Mouse (Mus musculus) hindbrain, embryonic 14.5 days (tissue): ENCODE measurements at regions not wholly inside any gene's neighbourhood (a gene's known extent, or its start where the extent isn't known, plus 50 kb on each side); places are given as distances from the start of the nearest gene placed in this dataset.

ENCODE experiments used
- ATAC-seq: fragments of 200-750 bp; cut with Nextera tagmentation; 2 replicates; pipeline ENCODE4 v1.8.0; 2017; ENCODE audit warnings: moderate number of reproducible peaks, mild to moderate bottlenecking, moderate TSS enrichment, moderate library complexity; ENCODE audit not compliant: low FRiP score
- DNase-seq: peaks from one replicate; pipeline ENCODE4 v3.0.0-alpha.2; 2015; ENCODE audit warnings: low spot score
- H3K27ac ChIP-seq: fragments of 300-500 bp; sonication (generic); 2 replicates; pipeline ENCODE4 v1.5.1; 2014; ENCODE audit warnings: mild to moderate bottlenecking, moderate library complexity
- H3K27me3 ChIP-seq: fragments of 300-500 bp; sonication (generic); 2 replicates; pipeline ENCODE4 v1.6.1; 2014; ENCODE audit warnings: mild to moderate bottlenecking, low read length, mixed read lengths; ENCODE audit not compliant: control insufficient read depth, insufficient read depth
- H3K36me3 ChIP-seq: fragments of 300-500 bp; sonication (generic); replicated peaks from 2 replicates; pipeline ENCODE4 v1.6.1; 2014; ENCODE audit not compliant: control insufficient read depth, insufficient read depth
- H3K4me1 ChIP-seq: fragments of 300-500 bp; sonication (generic); replicated peaks from 2 replicates; pipeline ENCODE4 v1.6.1; 2014; ENCODE audit warnings: antibody characterized with exemption, low read length, mixed read lengths; ENCODE audit not compliant: control insufficient read depth, insufficient read depth
- H3K4me2 ChIP-seq: fragments of 300-500 bp; sonication (generic); replicated peaks from 2 replicates; pipeline ENCODE4 v1.6.1; 2014; ENCODE audit warnings: mild to moderate bottlenecking, moderate library complexity
- H3K4me3 ChIP-seq: fragments of 300-500 bp; sonication (generic); replicated peaks from 2 replicates; pipeline ENCODE4 v1.5.1; 2014; ENCODE audit warnings: mild to moderate bottlenecking, low read length
- H3K9ac ChIP-seq: fragments of 300-500 bp; sonication (generic); 2 replicates; pipeline ENCODE4 v1.6.1; 2014
- H3K9me3 ChIP-seq: fragments of 300-500 bp; sonication (generic); 2 replicates; pipeline ENCODE4 v1.6.1; 2016; ENCODE audit warnings: low read length; ENCODE audit not compliant: control insufficient read depth
- WGBS: fragments of 180-500 bp; shearing (Covaris S2); extraction: QIAGEN DNeasy Blood & Tissue Kit; methylation state at CpG from one replicate; pipeline ENCODE4 v1.1.7; 2014; 5-methylcytosine and 5-hydroxymethylcytosine counted together

DNA sequence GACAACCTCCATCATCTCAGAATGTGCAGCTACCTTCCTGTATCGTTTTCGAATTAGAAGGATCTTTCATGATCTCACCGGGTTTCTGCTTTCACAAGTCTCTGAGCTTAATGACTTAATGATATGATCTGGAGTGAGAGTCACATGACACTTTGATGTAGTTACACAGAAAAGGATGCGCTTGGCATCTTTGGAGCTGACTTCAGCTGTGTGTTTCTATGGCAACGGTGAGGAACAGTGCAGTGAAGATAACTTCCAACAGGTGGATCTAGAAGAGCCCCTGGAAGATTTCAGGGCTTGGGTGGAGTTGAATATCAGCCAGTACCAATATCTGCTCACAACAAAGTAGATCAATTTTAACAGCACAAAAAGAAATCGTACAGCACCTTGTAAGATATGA is 449.1 kb upstream of the Adamts9 start:
- Histone ChIP-seq H3K4me1 (peaks cover 4% of the 10 kb centered on the region; the same call in 1 of the 2 replicates), H3K4me3 (no peak overlapping the region), H3K36me3 (no peaks in the 10 kb centered on the region), H3K9ac (no peak overlapping the region), H3K27me3 (no peaks in the 10 kb centered on the region), H3K27ac (no peak overlapping the region), H3K4me2 (no peak overlapping the region), H3K9me3 (no peaks in the 10 kb centered on the region)
- no peak for DNase-seq
- ATAC-seq = no peak
- 85% methylated on average over 6 of the region's 6 CpGs for WGBS

GRCm38 (mm10) chr6:93391166-93391565 is 447.9 kb upstream of the Adamts9 start:
- Histone ChIP-seq H3K9me3 (no peaks in the 10 kb centered on the region), H3K27ac (no peak overlapping the region), H3K36me3 (no peaks in the 10 kb centered on the region), H3K9ac (no peak overlapping the region), H3K4me3 (no peak overlapping the region), H3K4me1 (peaks cover under 1% of the 10 kb centered on the region; the same call in 1 of the 2 replicates), H3K27me3 (no peaks in the 10 kb centered on the region), H3K4me2 (no peak overlapping the region)
- WGBS = 71% methylated on average over 5 of the region's 5 CpGs
- ATAC-seq (no peak), DNase-seq (no peak)

DNA sequence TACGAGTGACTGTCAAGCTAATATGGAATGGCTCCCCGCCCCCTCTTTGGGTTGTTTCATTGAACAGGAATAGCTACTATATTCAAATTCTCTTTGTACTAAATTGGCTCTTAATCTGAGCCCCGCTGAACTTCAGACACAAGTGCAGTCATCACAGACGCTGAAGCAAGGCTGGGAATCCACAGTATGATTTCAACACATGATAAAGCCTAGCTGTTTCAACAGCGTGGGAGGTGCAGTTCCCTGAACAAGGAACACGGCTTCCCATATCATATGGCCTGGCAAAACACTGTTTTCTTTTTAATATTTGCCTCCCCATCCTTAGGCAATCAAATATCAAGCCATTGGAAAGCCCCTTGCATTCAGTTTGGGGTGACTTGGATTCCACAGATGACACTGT is 428.0 kb upstream of the Adamts9 start:
- no peak overlapping the region for H3K27ac ChIP-seq
- DNase-seq (no peak), ATAC-seq (no peak)
- H3K4me1 ChIP-seq = no peaks in the 10 kb centered on the region
- no peaks in the 10 kb centered on the region for H3K27me3 ChIP-seq
- no peak overlapping the region for H3K9ac ChIP-seq
- no peaks in the 10 kb centered on the region for H3K9me3 ChIP-seq
- no peak overlapping the region for H3K4me3 ChIP-seq
- WGBS = 87% methylated on average over 6 of the region's 6 CpGs
- no peaks in the 10 kb centered on the region for H3K36me3 ChIP-seq
- H3K4me2 ChIP-seq = no peak overlapping the region

GRCm38 (mm10) chr6:93363846-93364245 is 420.6 kb upstream of the Adamts9 start:
- DNase-seq (no peak), ATAC-seq (no peak)
- H3K9me3 ChIP-seq = no peaks in the 10 kb centered on the region
- no peaks in the 10 kb centered on the region for H3K36me3 ChIP-seq
- no peak overlapping the region for H3K27ac ChIP-seq
- no peaks in the 10 kb centered on the region for H3K27me3 ChIP-seq
- 57% methylated on average over 4 of the region's 4 CpGs for WGBS
- no peak overlapping the region for H3K9ac ChIP-seq
- H3K4me3 ChIP-seq = no peak overlapping the region
- no peak overlapping the region for H3K4me2 ChIP-seq
- H3K4me1 ChIP-seq = no peaks in the 10 kb centered on the region

DNA sequence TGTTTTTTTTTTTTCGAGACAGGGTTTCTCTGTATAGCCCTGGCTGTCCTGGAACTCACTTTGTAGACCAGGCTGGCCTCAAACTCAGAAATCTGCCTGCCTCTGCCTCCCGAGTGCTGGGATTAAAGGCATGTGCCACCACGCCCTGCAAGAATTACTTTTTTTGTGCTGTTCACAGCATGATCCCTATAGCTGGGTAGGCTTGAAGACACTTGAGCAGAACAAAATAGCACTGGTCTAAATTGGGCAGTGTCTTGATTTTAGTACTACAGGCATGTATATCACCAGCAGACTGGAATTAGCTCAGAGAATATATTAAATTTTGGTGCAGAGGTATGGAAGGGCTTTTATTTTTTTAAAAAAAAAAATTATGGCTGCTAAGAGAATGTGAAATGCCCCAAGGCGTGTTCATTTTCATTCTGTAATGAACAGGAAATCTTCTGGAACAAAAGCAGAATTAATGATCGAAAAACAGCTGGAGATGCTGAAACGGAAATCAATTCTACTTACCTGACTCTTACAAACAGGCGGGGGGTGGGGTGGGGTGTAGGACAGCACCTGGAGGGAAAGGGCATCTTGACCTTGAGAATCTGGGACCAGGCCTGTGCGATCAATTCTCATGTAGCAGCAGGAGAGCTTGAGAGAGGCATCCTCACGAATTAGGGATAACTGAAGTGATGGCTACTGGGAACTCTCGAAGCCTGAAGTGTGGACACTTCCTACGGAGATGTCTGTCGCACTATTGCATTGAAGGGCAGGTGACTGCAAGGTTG is 410.2 kb upstream of the Adamts9 start:
- no peak overlapping the region for H3K27ac ChIP-seq
- no peak overlapping the region for H3K4me3 ChIP-seq
- no peak overlapping the region for H3K4me2 ChIP-seq
- H3K27me3 ChIP-seq = no peaks in the 10 kb centered on the region
- no peaks in the 10 kb centered on the region for H3K36me3 ChIP-seq
- no peak overlapping the region for H3K9ac ChIP-seq
- no peaks in the 10 kb centered on the region for H3K4me1 ChIP-seq
- no peaks in the 10 kb centered on the region for H3K9me3 ChIP-seq
- no peak for DNase-seq
- ATAC-seq = no peak
- 79% methylated on average over 12 of the region's 12 CpGs for WGBS

DNA sequence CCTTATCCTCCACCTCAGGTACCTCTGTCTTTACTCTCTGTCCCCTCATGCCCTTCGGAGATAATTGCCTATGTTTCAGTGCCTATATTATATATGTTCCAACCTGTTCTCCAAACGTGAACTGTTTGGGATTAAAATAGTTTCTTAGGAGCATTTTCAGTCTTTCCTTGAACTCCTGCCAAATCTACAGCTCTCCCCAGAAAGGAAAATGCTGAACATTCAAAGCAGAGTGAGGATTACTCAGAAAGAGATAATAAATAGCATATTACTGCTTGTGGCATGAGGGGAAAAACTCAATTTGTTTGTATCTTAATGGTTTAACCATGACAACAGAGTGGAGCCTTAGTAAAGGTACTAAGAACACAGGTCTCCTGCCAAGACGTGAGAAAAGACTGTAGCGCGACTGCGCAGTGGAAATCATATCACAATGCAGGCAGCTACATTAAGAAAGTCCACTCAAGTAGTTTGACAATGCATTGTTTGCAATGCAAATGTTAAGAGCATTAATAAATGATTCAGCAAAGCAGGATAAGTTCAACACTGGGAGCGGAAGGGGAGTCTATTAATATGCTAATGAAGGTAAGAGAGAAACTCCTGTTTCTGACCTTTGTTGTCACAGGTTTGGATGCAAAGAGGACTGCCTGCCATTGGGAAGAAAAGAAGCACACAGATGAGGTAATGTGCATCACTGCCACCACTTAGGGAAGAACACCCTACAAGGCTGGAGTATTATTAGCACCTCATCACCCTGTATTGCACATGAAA is 406.8 kb upstream of the Adamts9 start:
- no peak overlapping the region for H3K27ac ChIP-seq
- 38% methylated on average over 7 of the region's 7 CpGs for WGBS
- no peaks in the 10 kb centered on the region for H3K27me3 ChIP-seq
- no peaks in the 10 kb centered on the region for H3K36me3 ChIP-seq
- no peak overlapping the region for H3K4me3 ChIP-seq
- H3K9ac ChIP-seq = no peak overlapping the region
- ATAC-seq = no peak
- no peaks in the 10 kb centered on the region for H3K9me3 ChIP-seq
- no peak for DNase-seq
- no peak overlapping the region for H3K4me2 ChIP-seq
- no peaks in the 10 kb centered on the region for H3K4me1 ChIP-seq

DNA sequence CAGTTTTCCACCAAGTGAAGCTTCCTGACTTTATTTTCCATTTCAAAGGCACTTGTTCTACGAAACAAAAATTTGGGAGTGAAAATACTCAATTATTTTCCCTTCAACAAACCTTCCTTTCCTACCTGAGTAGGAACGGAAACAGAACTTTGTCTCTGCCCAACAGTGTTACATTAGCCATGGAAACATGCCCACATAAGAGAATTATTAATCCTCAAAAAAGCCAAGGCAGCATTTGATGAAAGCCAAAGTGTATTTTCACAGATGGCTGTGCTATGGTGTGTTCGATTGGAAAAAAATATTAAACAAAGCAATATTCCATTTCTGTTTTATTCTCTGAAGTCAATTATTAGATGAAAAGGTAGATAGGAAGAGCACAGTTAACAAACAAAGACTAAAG is 404.8 kb upstream of the Adamts9 start:
- H3K36me3 ChIP-seq = no peaks in the 10 kb centered on the region
- H3K4me2 ChIP-seq = no peak overlapping the region
- WGBS = 86% methylated on average over 3 of the region's 3 CpGs
- H3K27me3 ChIP-seq = no peaks in the 10 kb centered on the region
- no peak overlapping the region for H3K4me3 ChIP-seq
- no peak for ATAC-seq
- no peaks in the 10 kb centered on the region for H3K4me1 ChIP-seq
- H3K9me3 ChIP-seq = no peaks in the 10 kb centered on the region
- DNase-seq = no peak
- H3K9ac ChIP-seq = no peak overlapping the region
- no peak overlapping the region for H3K27ac ChIP-seq

DNA sequence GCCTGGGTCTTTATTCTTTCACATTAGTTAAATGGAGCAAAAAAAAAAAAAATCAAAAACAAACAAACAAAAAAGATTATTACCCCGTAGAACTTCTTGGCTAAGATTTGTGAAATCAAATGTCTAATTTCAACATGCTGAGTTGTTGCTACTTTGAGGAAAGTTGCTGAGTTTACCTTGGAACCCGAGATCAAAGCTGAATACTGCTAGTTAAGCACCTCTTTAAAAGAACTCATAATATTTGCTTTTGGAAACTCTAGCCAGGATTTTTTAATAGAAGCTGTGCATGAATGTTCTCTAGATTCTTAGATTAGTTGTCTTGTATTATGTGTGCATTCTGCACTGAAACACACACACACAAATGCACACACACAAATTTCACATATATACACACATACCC is 385.4 kb upstream of the Adamts9 start:
- 76% methylated on average over 2 of the region's 2 CpGs for WGBS
- Histone ChIP-seq H3K27ac (no peak overlapping the region), H3K27me3 (no peaks in the 10 kb centered on the region), H3K4me1 (no peaks in the 10 kb centered on the region), H3K4me3 (no peak overlapping the region), H3K36me3 (no peaks in the 10 kb centered on the region), H3K9me3 (no peaks in the 10 kb centered on the region), H3K4me2 (no peak overlapping the region), H3K9ac (no peak overlapping the region)
- DNase-seq (no peak), ATAC-seq (no peak)

GRCm38 (mm10) chr6:93327930-93328329 is 384.6 kb upstream of the Adamts9 start:
- H3K27me3 ChIP-seq = no peaks in the 10 kb centered on the region
- no peak overlapping the region for H3K4me2 ChIP-seq
- H3K4me3 ChIP-seq = no peak overlapping the region
- WGBS = 48% methylated on average over 1 of the region's 1 CpGs
- H3K36me3 ChIP-seq = no peaks in the 10 kb centered on the region
- no peaks in the 10 kb centered on the region for H3K9me3 ChIP-seq
- no peak for ATAC-seq
- peak; percentile 39 for DNase-seq
- H3K27ac ChIP-seq = no peak overlapping the region
- H3K4me1 ChIP-seq = no peaks in the 10 kb centered on the region
- no peak overlapping the region for H3K9ac ChIP-seq
